Mouse (Mus musculus) lung, embryonic 16.5 days (tissue): ENCODE results near the gene Rgl1. TPM values are rescaled to one million over a fixed set of nuclear protein-coding genes. Genes with fewer than 3 reads are reported as not detected.

Source experiments
- ATAC-seq: fragments of 200-750 bp; cut with Nextera tagmentation; 2 replicates; pipeline ENCODE4 v1.8.0; 2017; ENCODE audit warnings: low read depth, mild to moderate bottlenecking, moderate library complexity
- H3K27ac ChIP-seq: fragments of 300-500 bp; sonication (generic); 2 replicates; pipeline ENCODE4 v1.5.1; 2014; ENCODE audit warnings: mild to moderate bottlenecking, control low read depth, low read length
- H3K27me3 ChIP-seq: fragments of 300-500 bp; sonication (generic); 2 replicates; pipeline ENCODE4 v1.6.1; 2014; ENCODE audit warnings: low read depth, low read length, mixed read lengths; ENCODE audit not compliant: control insufficient read depth, insufficient read depth
- H3K36me3 ChIP-seq: fragments of 300-500 bp; sonication (generic); 2 replicates; pipeline ENCODE4 v1.6.1; 2014; ENCODE audit warnings: low read length; ENCODE audit not compliant: control insufficient read depth, insufficient read depth
- H3K4me1 ChIP-seq: fragments of 300-500 bp; sonication (generic); replicated peaks from 2 replicates; pipeline ENCODE4 v1.6.1; 2014; ENCODE audit warnings: low read length, mixed read lengths; ENCODE audit not compliant: control insufficient read depth, insufficient read depth
- H3K4me2 ChIP-seq: fragments of 300-500 bp; sonication (generic); 2 replicates; pipeline ENCODE4 v1.6.1; 2014; ENCODE audit warnings: low read depth, low read length, control low read depth
- H3K4me3 ChIP-seq: fragments of 300-500 bp; sonication (generic); 2 replicates; pipeline ENCODE4 v1.5.1; 2014; ENCODE audit warnings: mild to moderate bottlenecking, low read length, control low read depth
- H3K9ac ChIP-seq: fragments of 300-500 bp; sonication (generic); 2 replicates; pipeline ENCODE4 v1.6.1; 2014; ENCODE audit warnings: low read length, control low read depth
- H3K9me3 ChIP-seq: fragments of 300-500 bp; sonication (generic); 2 replicates; pipeline ENCODE4 v1.6.1; 2016; ENCODE audit warnings: low read length; ENCODE audit not compliant: control insufficient read depth
- WGBS: fragments of 180-500 bp; shearing (Covaris S2); extraction: QIAGEN DNeasy Blood & Tissue Kit; methylation state at CpG from one replicate; pipeline ENCODE4 v1.1.7; 2014; 5-methylcytosine and 5-hydroxymethylcytosine counted together
- polyA plus RNA-seq: library from polyadenylated mRNA; unstranded; fragments of >200 nt; fragmentation: Nextera tagmentation; extraction: Ambion mirVana; gene quantifications from 2 replicates; pipeline ENCODE4 v1.2.1, GENCODE M21; 2015

Gene Rgl1
- polyA plus RNA-seq, 1 experiment from 2014 or later, result 53.4 TPM

- H3K27ac ChIP-seq, result no peak overlapping the region
- no peak overlapping the region for H3K4me3 ChIP-seq
- no peaks in the 10 kb centered on the region for H3K27me3 ChIP-seq
- 0 out of 2 replicates have a peak, but pooled peaks cover 3% of the 10 kb centered on the region for H3K4me1 ChIP-seq
- no peaks in the 10 kb centered on the region for H3K36me3 ChIP-seq
- no peak overlapping the region for H3K9ac ChIP-seq
- no peaks in the 10 kb centered on the region for H3K9me3 ChIP-seq
- WGBS, result 16% methylated on average over 4 of the region's 5 CpGs
- peak; percentile 73; the same call in 1 of the 2 replicates for ATAC-seq
- no peak overlapping the region for H3K4me2 ChIP-seq
These were observed 38.4 kb downstream of the Rgl1 start for GRCm38 (mm10) chr1:152727604-152728236.

- no peak overlapping the region for H3K27ac ChIP-seq
- 40% methylated on average over 3 of the region's 3 CpGs for WGBS
- no peak for ATAC-seq
These were observed 40.1 kb downstream of the Rgl1 start for GRCm38 (mm10) chr1:152726095-152726494.

GRCm38 (mm10) chr1:152724286-152724685 lies 41.9 kb downstream of the Rgl1 start:
- H3K36me3 ChIP-seq, result no peaks in the 10 kb centered on the region
- no peak for ATAC-seq
- no peak overlapping the region for H3K9ac ChIP-seq
- 0 out of 2 replicates have a peak, but pooled peaks cover 3% of the 10 kb centered on the region for H3K4me1 ChIP-seq
- H3K9me3 ChIP-seq, result no peaks in the 10 kb centered on the region
- H3K27ac ChIP-seq, result no peak overlapping the region
- H3K4me2 ChIP-seq, result no peak overlapping the region
- H3K4me3 ChIP-seq, result no peak overlapping the region
- no peaks in the 10 kb centered on the region for H3K27me3 ChIP-seq

More at GRCm38 (mm10) chr1:152726095-152726494, 40.1 kb downstream of the Rgl1 start:
- Histone ChIP-seq H3K9ac (no peak overlapping the region), H3K9me3 (no peaks in the 10 kb centered on the region), H3K4me1 (0 out of 2 replicates have a peak, but pooled peaks cover 3% of the 10 kb centered on the region), H3K4me3 (no peak overlapping the region), H3K36me3 (no peaks in the 10 kb centered on the region), H3K27me3 (no peaks in the 10 kb centered on the region), H3K4me2 (no peak overlapping the region)

- Histone ChIP-seq H3K4me3 (no peak overlapping the region), H3K27me3 (no peaks in the 10 kb centered on the region), H3K9ac (no peak overlapping the region), H3K4me2 (no peak overlapping the region), H3K4me1 (peaks cover 3% of the 10 kb centered on the region; the same call in 1 of the 2 replicates), H3K27ac (no peak overlapping the region), H3K36me3 (no peaks in the 10 kb centered on the region), H3K9me3 (no peaks in the 10 kb centered on the region)
- WGBS, result 84% methylated on average over 11 of the region's 11 CpGs
- no peak for ATAC-seq
These were observed 44.5 kb downstream of the Rgl1 start for GRCm38 (mm10) chr1:152721535-152722198.

- H3K9me3 ChIP-seq, result no peaks in the 10 kb centered on the region
- H3K9ac ChIP-seq, result no peak overlapping the region
- 71% methylated on average over 4 of the region's 4 CpGs for WGBS
- H3K4me3 ChIP-seq, result no peak overlapping the region
- no peak for ATAC-seq
- no peaks in the 10 kb centered on the region for H3K27me3 ChIP-seq
- no peaks in the 10 kb centered on the region for H3K36me3 ChIP-seq
- no peak overlapping the region for H3K27ac ChIP-seq
- H3K4me1 ChIP-seq, result peaks cover 3% of the 10 kb centered on the region; the same call in 1 of the 2 replicates
- no peak overlapping the region for H3K4me2 ChIP-seq
These were observed 45.2 kb downstream of the Rgl1 start for GRCm38 (mm10) chr1:152720969-152721368.

- H3K9ac ChIP-seq, result 0 out of 2 replicates have a peak overlapping the region, but pooled peaks have one; percentile 15
- no peak overlapping the region for H3K4me3 ChIP-seq
- no peaks in the 10 kb centered on the region for H3K27me3 ChIP-seq
- H3K36me3 ChIP-seq, result no peaks in the 10 kb centered on the region
- 32% methylated on average over 6 of the region's 6 CpGs for WGBS
- H3K4me2 ChIP-seq, result no peak overlapping the region
- H3K9me3 ChIP-seq, result no peaks in the 10 kb centered on the region
- ATAC-seq, result peak; percentile 52; the same call in 1 of the 2 replicates
- peaks cover 3% of the 10 kb centered on the region; the same call in 1 of the 2 replicates for H3K4me1 ChIP-seq
- peak overlapping the region; percentile 21 for H3K27ac ChIP-seq
These were observed 48.0 kb downstream of the Rgl1 start for GRCm38 (mm10) chr1:152718200-152718599.

- H3K4me3 ChIP-seq, result no peak overlapping the region
- H3K27me3 ChIP-seq, result no peaks in the 10 kb centered on the region
- H3K4me1 ChIP-seq, result peaks cover 3% of the 10 kb centered on the region; the same call in 1 of the 2 replicates
- no peaks in the 10 kb centered on the region for H3K9me3 ChIP-seq
- peak; percentile 60 for ATAC-seq
- H3K4me2 ChIP-seq, result no peak overlapping the region
- no peak overlapping the region for H3K9ac ChIP-seq
- H3K36me3 ChIP-seq, result no peaks in the 10 kb centered on the region
- H3K27ac ChIP-seq, result peak overlapping the region; percentile 21
- WGBS, result 50% methylated on average over 1 of the region's 1 CpGs
These were observed 48.8 kb downstream of the Rgl1 start for GRCm38 (mm10) chr1:152717329-152717728.

GRCm38 (mm10) chr1:152714405-152714804 lies 51.7 kb downstream of the Rgl1 start:
- Histone ChIP-seq H3K9me3 (no peaks in the 10 kb centered on the region), H3K36me3 (no peaks in the 10 kb centered on the region), H3K4me3 (no peak overlapping the region), H3K27me3 (no peaks in the 10 kb centered on the region), H3K9ac (no peak overlapping the region), H3K4me1 (peaks cover 3% of the 10 kb centered on the region; the same call in 1 of the 2 replicates), H3K4me2 (no peak overlapping the region), H3K27ac (no peak overlapping the region)
- no peak for ATAC-seq
- WGBS, result 85% methylated on average over 3 of the region's 3 CpGs

- Histone ChIP-seq H3K4me1 (peaks cover 3% of the 10 kb centered on the region; the same call in 1 of the 2 replicates), H3K27me3 (no peaks in the 10 kb centered on the region), H3K4me3 (no peak overlapping the region), H3K9ac (no peak overlapping the region), H3K36me3 (no peaks in the 10 kb centered on the region), H3K4me2 (no peak overlapping the region), H3K9me3 (no peaks in the 10 kb centered on the region), H3K27ac (no peak overlapping the region)
- WGBS, result 84% methylated on average over 4 of the region's 4 CpGs
- ATAC-seq, result no peak
These were observed 52.2 kb downstream of the Rgl1 start for GRCm38 (mm10) chr1:152713924-152714323.
